Mouse (Mus musculus) embryonic fibroblast, embryonic 13.5 days (primary cell): ENCODE results near the gene Piwil1.

ENCODE experiments used
- CTCF ChIP-seq: IDR thresholded peaks from 2 replicates; pipeline ENCODE4 v1.5.1; 2011; ENCODE audit warnings: mild to moderate bottlenecking, control low read depth, low read length, moderate library complexity, borderline replicate concordance; ENCODE audit not compliant: insufficient read depth
- POLR2A ChIP-seq: IDR thresholded peaks from 2 replicates; pipeline ENCODE4 v1.6.1; 2011; ENCODE audit warnings: low read depth, mild to moderate bottlenecking, control low read depth, low read length, moderate library complexity

GRCm38 (mm10) chr5:128708929-128709328, 6.6 kb downstream of the Piwil1 start:
- TF ChIP-seq CTCF, result no peak
- TF ChIP-seq POLR2A, result no peak
